Mouse (Mus musculus): ENCODE data around the gene Phlda2.

Gene Phlda2

DNA sequence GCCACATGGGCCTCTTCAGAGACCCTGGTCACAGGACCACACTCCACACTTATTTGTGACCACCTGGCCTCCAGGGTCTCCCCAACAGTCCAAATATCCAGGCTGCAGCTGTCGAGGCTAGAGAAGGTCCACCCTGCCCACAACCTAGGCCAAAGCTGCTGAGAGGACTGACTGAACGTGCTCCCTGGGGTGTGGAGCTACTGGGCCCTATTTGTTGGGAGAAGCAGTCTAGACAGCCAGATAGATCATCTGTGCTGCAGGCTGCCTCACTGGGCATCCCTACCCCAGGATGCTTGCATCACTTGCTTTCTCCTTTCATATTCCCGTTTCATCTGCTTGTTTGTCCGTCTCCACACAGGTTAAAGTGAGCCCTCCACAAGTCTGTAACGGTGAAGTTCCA is 40.4 kb downstream of the Phlda2 start:
- DNase-seq (ENCODE audit: low spot score): no peak

DNA sequence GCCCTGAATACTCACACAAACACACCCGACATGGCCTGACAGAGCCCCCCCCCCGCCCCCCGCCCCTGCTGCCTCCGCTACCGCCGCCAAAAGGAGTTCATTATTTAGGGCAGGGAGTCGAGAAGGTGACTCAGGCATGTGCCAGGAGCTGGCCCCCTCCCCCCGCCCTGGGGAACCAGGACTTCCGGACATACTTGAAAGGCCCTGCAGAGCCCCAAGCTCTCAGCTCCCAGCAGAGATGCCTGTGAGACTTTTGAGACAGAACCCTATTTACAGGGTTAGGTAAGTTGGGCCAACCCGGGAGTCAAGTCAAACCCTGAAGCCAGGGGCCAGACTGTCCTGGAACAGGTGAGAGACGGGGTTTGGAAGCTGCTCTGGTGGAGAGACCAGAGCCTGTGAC is 41.0 kb downstream of the Phlda2 start:
- DNase-seq (ENCODE audit: low spot score): no peak

- DNase-seq (ENCODE audit: low spot score): no peak
Observed at GRCm38 (mm10) chr7:143461294-143461870, 41.6 kb downstream of the Phlda2 start.

- DNase-seq (ENCODE audit: low spot score): peak; percentile 91
Observed at GRCm38 (mm10) chr7:143460874-143461273, 42.1 kb downstream of the Phlda2 start, which contains the start of gene Cdkn1c. Gene Cdkn1c, minus strand, starts transcription at chr7:143461050.

DNA sequence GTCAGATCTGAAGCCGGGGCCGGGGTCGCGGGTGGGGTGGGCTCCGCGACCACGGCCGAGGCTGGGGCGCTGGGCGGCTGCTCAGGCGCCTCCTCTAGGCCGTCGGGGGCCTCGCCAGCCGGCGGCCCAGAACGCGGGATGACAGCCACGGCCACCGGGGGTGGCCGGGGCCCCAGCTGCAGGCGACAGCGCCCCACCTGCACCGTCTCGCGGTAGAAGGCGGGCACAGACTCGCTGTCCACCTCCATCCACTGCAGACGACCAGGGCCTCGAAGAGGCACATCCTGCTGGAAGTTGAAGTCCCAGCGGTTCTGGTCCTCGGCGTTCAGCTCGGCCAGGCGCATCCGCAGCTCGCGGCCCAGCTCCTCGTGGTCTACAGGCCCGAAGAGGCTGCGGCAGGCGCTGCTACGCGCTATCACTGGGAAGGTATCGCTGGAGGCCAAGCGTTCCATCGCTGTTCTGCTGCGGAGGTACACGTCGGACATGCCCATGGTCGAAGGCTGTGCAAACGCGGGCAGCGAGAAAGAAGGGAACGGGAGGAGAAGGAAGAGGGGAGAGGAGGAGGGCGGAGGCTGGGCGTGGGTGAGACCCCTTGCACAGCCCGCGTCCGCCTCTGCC is 42.6 kb downstream of the Phlda2 start:
- DNase-seq (ENCODE audit: low spot score): no peak

DNA sequence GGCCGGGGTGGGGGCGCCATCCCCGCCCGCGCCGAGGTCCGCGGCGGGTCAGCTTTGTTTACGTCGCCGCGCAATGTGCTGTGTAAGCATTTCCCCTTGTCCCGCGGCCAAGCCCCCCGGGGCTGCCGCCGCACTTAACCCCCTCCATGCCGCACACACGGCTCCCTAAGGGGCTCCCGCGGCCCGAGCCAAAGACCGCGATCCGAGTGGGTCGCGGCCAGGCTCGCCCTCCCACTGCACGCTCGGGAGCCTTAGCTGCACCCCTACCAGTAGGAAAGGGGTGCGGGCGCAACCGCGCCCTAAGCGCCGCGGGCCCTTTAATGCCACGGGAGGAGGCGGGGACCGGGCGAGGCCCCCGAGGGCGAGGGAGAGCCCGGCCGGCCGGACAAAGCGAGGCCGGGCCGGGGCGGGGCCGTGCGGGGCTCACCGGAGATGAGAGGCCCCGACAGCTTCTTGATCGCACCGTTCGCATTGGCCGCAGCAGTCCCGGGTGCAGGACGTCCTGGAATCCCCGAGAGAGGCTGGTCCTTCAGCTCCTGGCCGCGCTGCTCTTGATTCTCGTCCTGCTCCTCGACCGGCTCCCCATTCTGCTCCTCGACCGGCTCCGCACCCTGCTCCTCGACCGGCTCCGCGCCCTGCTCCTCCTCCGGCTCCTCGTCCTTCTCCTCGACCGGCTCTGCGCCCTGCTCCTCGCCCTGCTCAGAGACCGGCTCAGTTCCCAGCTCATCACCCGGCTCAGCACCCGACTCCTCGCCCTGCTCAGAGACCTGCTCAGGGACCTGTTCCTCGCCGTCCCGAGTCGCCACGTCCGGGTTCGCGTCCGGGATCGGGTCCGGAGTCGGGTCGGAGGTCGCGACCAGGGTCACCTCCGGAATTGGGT is 43.4 kb downstream of the Phlda2 start:
- peak; percentile 46 for DNase-seq (ENCODE audit: low spot score)

- no peak for DNase-seq (ENCODE audit: low spot score)
Observed at GRCm38 (mm10) chr7:143458963-143459331, 44.0 kb downstream of the Phlda2 start.
